Mouse (Mus musculus) hindbrain, embryonic 14.5 days (tissue): ENCODE data around the gene Trpv1. TPM values are rescaled to one million over a fixed set of nuclear protein-coding genes. Genes with fewer than 3 reads are reported as not detected.
A peak's percentile ranks its signal among the peaks of the same experiment; 100 is the strongest.

Experiments
- ATAC-seq: fragments of 200-750 bp; cut with Nextera tagmentation; 2 replicates; pipeline ENCODE4 v1.8.0; 2017; ENCODE audit warnings: moderate number of reproducible peaks, mild to moderate bottlenecking, moderate TSS enrichment, moderate library complexity; ENCODE audit not compliant: low FRiP score
- DNase-seq: peaks from one replicate; pipeline ENCODE4 v3.0.0-alpha.2; 2015; ENCODE audit warnings: low spot score
- H3K27ac ChIP-seq: fragments of 300-500 bp; sonication (generic); 2 replicates; pipeline ENCODE4 v1.5.1; 2014; ENCODE audit warnings: mild to moderate bottlenecking, moderate library complexity
- H3K27me3 ChIP-seq: fragments of 300-500 bp; sonication (generic); 2 replicates; pipeline ENCODE4 v1.6.1; 2014; ENCODE audit warnings: mild to moderate bottlenecking, low read length, mixed read lengths; ENCODE audit not compliant: control insufficient read depth, insufficient read depth
- H3K36me3 ChIP-seq: fragments of 300-500 bp; sonication (generic); replicated peaks from 2 replicates; pipeline ENCODE4 v1.6.1; 2014; ENCODE audit not compliant: control insufficient read depth, insufficient read depth
- H3K4me1 ChIP-seq: fragments of 300-500 bp; sonication (generic); replicated peaks from 2 replicates; pipeline ENCODE4 v1.6.1; 2014; ENCODE audit warnings: antibody characterized with exemption, low read length, mixed read lengths; ENCODE audit not compliant: control insufficient read depth, insufficient read depth
- H3K4me2 ChIP-seq: fragments of 300-500 bp; sonication (generic); replicated peaks from 2 replicates; pipeline ENCODE4 v1.6.1; 2014; ENCODE audit warnings: mild to moderate bottlenecking, moderate library complexity
- H3K4me3 ChIP-seq: fragments of 300-500 bp; sonication (generic); replicated peaks from 2 replicates; pipeline ENCODE4 v1.5.1; 2014; ENCODE audit warnings: mild to moderate bottlenecking, low read length
- H3K9ac ChIP-seq: fragments of 300-500 bp; sonication (generic); 2 replicates; pipeline ENCODE4 v1.6.1; 2014
- H3K9me3 ChIP-seq: fragments of 300-500 bp; sonication (generic); 2 replicates; pipeline ENCODE4 v1.6.1; 2016; ENCODE audit warnings: low read length; ENCODE audit not compliant: control insufficient read depth
- WGBS: fragments of 180-500 bp; shearing (Covaris S2); extraction: QIAGEN DNeasy Blood & Tissue Kit; methylation state at CpG from one replicate; pipeline ENCODE4 v1.1.7; 2014; 5-methylcytosine and 5-hydroxymethylcytosine counted together
- polyA plus RNA-seq: library from polyadenylated mRNA; unstranded; fragments of >200 nt; fragmentation: Nextera tagmentation; extraction: Ambion mirVana; gene quantifications from 2 replicates; pipeline ENCODE4 v1.2.1, GENCODE M21; 2014

Trpv1 gene
- 0.16 and 0.29 TPM in 2 replicates for polyA plus RNA-seq

GRCm38 (mm10) chr11:73233992-73234391 lies at the start of gene Trpv1:
Gene Trpv1, plus strand, starts transcription at chr11:73234292.
- H3K4me1 ChIP-seq, result no peaks in the 10 kb centered on the region
- H3K4me2 ChIP-seq, result no peak within 1 kb of the TSS
- no peak for DNase-seq
- ATAC-seq, result no peak
- H3K36me3 ChIP-seq, result no peaks in the 10 kb centered on the region
- H3K9ac ChIP-seq, result no peak within 1 kb of the TSS
- H3K27me3 ChIP-seq, result no peaks in the 10 kb centered on the region
- H3K9me3 ChIP-seq, result no peaks in the 10 kb centered on the region
- H3K4me3 ChIP-seq, result no peak within 1 kb of the TSS
- no peak within 1 kb of the TSS for H3K27ac ChIP-seq
- 76% methylated on average over 5 of the region's 5 CpGs for WGBS

DNA sequence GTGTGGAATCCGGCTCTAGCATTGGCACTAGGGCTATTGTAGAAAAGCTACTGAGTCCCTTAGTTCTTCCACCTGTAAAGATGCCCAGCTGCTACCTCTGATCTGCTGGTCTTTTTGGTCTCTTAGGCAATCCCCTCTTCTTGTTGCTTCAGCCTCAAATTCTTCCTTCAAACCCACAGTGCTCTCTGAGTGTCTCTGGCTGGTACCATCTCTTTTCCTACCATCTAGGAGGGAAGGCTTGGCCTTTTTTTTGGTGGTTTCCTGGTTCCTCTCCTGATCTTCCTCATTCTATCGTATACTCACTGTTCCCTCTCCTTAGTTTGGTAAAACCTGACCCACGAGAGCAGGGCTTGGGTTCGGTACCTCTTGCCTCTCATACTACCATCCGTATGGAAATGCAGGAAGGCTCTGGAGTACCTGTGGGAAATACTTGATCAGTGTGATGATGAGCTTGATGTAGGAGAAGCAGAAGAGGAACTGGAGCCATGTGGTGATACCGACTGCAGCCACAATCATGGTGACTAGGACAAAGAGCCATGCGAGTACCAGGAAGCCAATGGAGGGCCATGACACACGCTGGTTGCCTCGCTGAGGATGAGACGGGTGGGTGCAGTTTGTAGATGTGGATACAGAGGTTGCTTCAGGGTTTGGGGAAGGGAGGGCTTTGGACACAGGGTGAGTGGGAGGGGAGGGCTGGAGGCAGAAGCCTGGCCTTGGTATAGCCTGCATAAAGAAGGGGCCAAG lies 48.0 kb upstream of the Trpv1 start:
- Histone ChIP-seq H3K9me3 (no peaks in the 10 kb centered on the region), H3K4me2 (no peak overlapping the region), H3K4me1 (no peaks in the 10 kb centered on the region), H3K9ac (no peak overlapping the region), H3K27ac (no peak overlapping the region), H3K36me3 (peaks cover 81% of the 10 kb centered on the region), H3K27me3 (no peaks in the 10 kb centered on the region), H3K4me3 (no peak overlapping the region)
- no peak for DNase-seq
- WGBS, result 92% methylated on average over 10 of the region's 10 CpGs
- no peak for ATAC-seq

GRCm38 (mm10) chr11:73187231-73187630 lies 46.9 kb upstream of the Trpv1 start:
- no peaks in the 10 kb centered on the region for H3K27me3 ChIP-seq
- H3K27ac ChIP-seq, result no peak overlapping the region
- H3K4me2 ChIP-seq, result no peak overlapping the region
- whole genome bisulfite sequencing, result 89% methylated on average over 6 of the region's 6 CpGs
- no peak for DNase-seq
- peaks cover 88% of the 10 kb centered on the region for H3K36me3 ChIP-seq
- no peaks in the 10 kb centered on the region for H3K9me3 ChIP-seq
- H3K9ac ChIP-seq, result no peak overlapping the region
- H3K4me3 ChIP-seq, result no peak overlapping the region
- no peak for ATAC-seq
- H3K4me1 ChIP-seq, result no peaks in the 10 kb centered on the region

DNA sequence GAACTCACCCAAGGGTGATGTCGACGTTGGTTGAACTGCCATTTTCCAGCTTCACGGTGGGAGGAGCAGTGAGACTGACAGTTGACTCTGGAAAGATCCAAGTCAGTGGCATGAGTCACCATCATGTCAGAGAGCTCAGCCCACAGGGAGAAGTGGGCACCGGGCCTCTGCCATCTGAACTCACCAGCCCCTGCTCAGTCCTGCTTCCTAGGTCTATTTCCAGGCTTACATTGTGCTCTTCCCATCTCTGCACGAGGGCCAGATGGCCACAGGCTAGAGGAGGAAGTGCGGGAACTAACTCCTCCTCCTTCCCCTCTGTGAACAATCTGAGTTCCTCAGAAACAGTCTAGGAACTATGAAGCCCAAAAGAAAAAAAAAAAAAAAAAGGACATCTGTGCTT lies 41.0 kb upstream of the Trpv1 start:
- Histone ChIP-seq H3K4me2 (no peak overlapping the region), H3K9ac (no peak overlapping the region), H3K36me3 (peaks cover 64% of the 10 kb centered on the region), H3K4me3 (no peak overlapping the region), H3K9me3 (no peaks in the 10 kb centered on the region), H3K27me3 (no peaks in the 10 kb centered on the region), H3K4me1 (peaks cover 8% of the 10 kb centered on the region), H3K27ac (no peak overlapping the region)
- DNase-seq (no peak), ATAC-seq (no peak)
- 82% methylated on average over 6 of the region's 6 CpGs for WGBS

- H3K9ac ChIP-seq, result no peak overlapping the region
- WGBS, result 84% methylated on average over 2 of the region's 2 CpGs
Observed at GRCm38 (mm10) chr11:73194444-73194843, 39.6 kb upstream of the Trpv1 start.

DNA sequence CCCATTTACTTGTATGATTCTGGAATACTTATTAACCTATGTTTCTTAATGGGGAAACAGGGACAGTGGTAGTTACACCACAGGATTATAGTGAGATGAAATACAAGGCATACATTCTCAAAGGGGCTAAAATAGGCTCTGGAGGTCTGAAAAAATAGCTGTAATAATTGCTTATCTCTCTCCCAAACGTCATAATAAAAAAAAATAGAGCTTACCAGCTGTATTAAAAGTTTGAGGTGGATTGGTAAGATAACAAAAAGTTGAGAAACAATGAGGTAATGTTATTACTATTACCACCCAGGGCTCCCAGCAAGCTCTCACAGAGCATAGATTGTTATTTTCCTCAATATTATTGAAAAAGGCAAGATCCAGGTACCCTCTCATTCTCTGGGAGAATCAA lies 35.9 kb upstream of the Trpv1 start:
- Histone ChIP-seq H3K27me3 (no peaks in the 10 kb centered on the region), H3K4me2 (peak overlapping the region; percentile 88), H3K9me3 (no peaks in the 10 kb centered on the region), H3K9ac (peak overlapping the region; percentile 82), H3K4me3 (peak overlapping the region; percentile 79), H3K27ac (no peak overlapping the region), H3K4me1 (peaks cover 20% of the 10 kb centered on the region), H3K36me3 (peaks cover 19% of the 10 kb centered on the region)
- 4% methylated on average over 1 of the region's 1 CpGs for WGBS
- no peak for ATAC-seq
- no peak for DNase-seq

More at GRCm38 (mm10) chr11:73194444-73194843, 39.6 kb upstream of the Trpv1 start:
- H3K27me3 ChIP-seq, result no peaks in the 10 kb centered on the region
- H3K36me3 ChIP-seq, result peaks cover 51% of the 10 kb centered on the region
- no peak overlapping the region for H3K27ac ChIP-seq
- no peak overlapping the region for H3K4me2 ChIP-seq
- ATAC-seq, result no peak
- H3K4me1 ChIP-seq, result peaks cover 13% of the 10 kb centered on the region
- H3K4me3 ChIP-seq, result no peak overlapping the region
- no peaks in the 10 kb centered on the region for H3K9me3 ChIP-seq
- no peak for DNase-seq

DNA sequence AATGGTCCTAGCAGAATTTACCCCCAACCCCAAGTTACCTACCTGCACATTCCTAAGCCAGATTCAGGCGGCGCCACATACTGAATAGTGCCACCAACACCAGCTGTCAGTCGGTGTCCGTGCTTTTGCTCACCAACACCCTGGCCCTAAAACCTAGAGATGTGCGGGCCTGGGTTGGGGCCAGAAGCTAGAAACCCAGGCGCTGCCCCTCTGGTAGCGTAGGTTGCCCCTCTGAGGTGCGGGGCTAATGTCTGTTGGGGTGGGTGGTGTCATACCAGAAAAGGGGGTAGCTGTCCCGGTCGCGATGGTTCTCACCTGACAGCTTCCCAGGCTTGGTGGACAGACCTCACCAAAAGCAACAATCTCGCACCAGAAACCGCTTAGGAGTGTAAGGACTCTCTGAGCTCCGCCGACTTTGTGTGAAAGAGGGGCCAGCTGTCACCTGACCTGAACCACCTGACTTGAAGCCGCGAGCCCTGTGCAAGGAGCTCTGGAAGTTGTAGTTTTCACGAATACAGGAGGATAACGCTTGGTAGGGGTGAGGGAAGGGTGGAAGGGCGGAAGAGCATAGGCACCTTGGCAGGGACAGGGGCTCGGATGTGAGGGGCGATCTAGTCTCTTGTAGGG lies 35.4 kb upstream of the Trpv1 start, which contains the start of gene Ctns:
Gene Ctns (minus strand): TSS at position 440 of the 627 bp plus-strand sequence.
- Histone ChIP-seq H3K4me2 (peak within 1 kb of the TSS; percentile 88), H3K4me1 (peaks cover 20% of the 10 kb centered on the region), H3K4me3 (peak within 1 kb of the TSS; percentile 79), H3K27ac (peak within 1 kb of the TSS; percentile 56; the same call in 1 of the 2 replicates), H3K27me3 (no peaks in the 10 kb centered on the region), H3K36me3 (peaks cover 19% of the 10 kb centered on the region), H3K9ac (peak within 1 kb of the TSS; percentile 82), H3K9me3 (no peaks in the 10 kb centered on the region)
- DNase-seq (peak; percentile 82), ATAC-seq (peak; percentile 97)
- WGBS, result 2% methylated on average over 22 of the region's 22 CpGs

- Histone ChIP-seq H3K9me3 (no peaks in the 10 kb centered on the region), H3K4me3 (peak within 1 kb of the TSS; percentile 79), H3K4me1 (peaks cover 20% of the 10 kb centered on the region), H3K27ac (peak within 1 kb of the TSS; percentile 56; the same call in 1 of the 2 replicates), H3K4me2 (peak within 1 kb of the TSS; percentile 88), H3K36me3 (peaks cover 17% of the 10 kb centered on the region), H3K9ac (peak within 1 kb of the TSS; percentile 82), H3K27me3 (no peaks in the 10 kb centered on the region)
- WGBS, result under 1% methylated on average over 32 of the region's 32 CpGs
- ATAC-seq (peak; percentile 98), DNase-seq (peak; percentile 89)
Observed at GRCm38 (mm10) chr11:73199230-73199712, 34.8 kb upstream of the Trpv1 start, which contains the start of gene Shpk. Gene Shpk, plus strand, starts transcription at chr11:73199460.

GRCm38 (mm10) chr11:73199879-73200278 lies 34.2 kb upstream of the Trpv1 start:
- H3K4me2 ChIP-seq, result peak overlapping the region; percentile 88
- 0 out of 2 replicates have a peak overlapping the region, but pooled peaks have one; percentile 32 for H3K27ac ChIP-seq
- ATAC-seq, result no peak
- no peaks in the 10 kb centered on the region for H3K9me3 ChIP-seq
- no peak for DNase-seq
- 2% methylated on average over 12 of the region's 12 CpGs for WGBS
- peaks cover 20% of the 10 kb centered on the region for H3K4me1 ChIP-seq
- peaks cover 15% of the 10 kb centered on the region for H3K36me3 ChIP-seq
- H3K9ac ChIP-seq, result peak overlapping the region; percentile 82
- no peaks in the 10 kb centered on the region for H3K27me3 ChIP-seq
- H3K4me3 ChIP-seq, result peak overlapping the region; percentile 79
